Mouse (Mus musculus) small intestine, adult 2 months (tissue): ENCODE results near the gene Lpcat1. TPM values are rescaled to one million over a fixed set of nuclear protein-coding genes. Genes with fewer than 3 reads are reported as not detected.
A peak's percentile ranks its signal among the peaks of the same experiment; 100 is the strongest.

Experiments used
- H3K27ac ChIP-seq: fragments of 200-500 bp; 2 replicates; pipeline ENCODE4 v1.5.1; 2012; ENCODE audit warnings: low read depth, low read length, control low read depth, inconsistent platforms; ENCODE audit not compliant: insufficient read depth
- H3K27me3 ChIP-seq: fragments of 200-500 bp; 2 replicates; pipeline ENCODE4 v1.6.1; 2012; ENCODE audit warnings: mild to moderate bottlenecking, moderate library complexity, low read length, inconsistent platforms; ENCODE audit not compliant: control insufficient read depth, insufficient read depth
- H3K36me3 ChIP-seq: fragments of 200-500 bp; 2 replicates; pipeline ENCODE4 v1.6.1; 2012; ENCODE audit warnings: mild to moderate bottlenecking, low read length, control low read depth, inconsistent platforms; ENCODE audit not compliant: control insufficient read depth, insufficient read depth
- H3K4me1 ChIP-seq: fragments of 200-500 bp; 2 replicates; pipeline ENCODE4 v1.6.1; 2012; ENCODE audit warnings: low read length, inconsistent platforms, mixed read lengths; ENCODE audit not compliant: control insufficient read depth, insufficient read depth, insufficient read length
- H3K4me3 ChIP-seq: fragments of 200-500 bp; 2 replicates; pipeline ENCODE4 v1.5.1; 2012; ENCODE audit warnings: low read depth, mild to moderate bottlenecking, control low read depth, inconsistent platforms, low read length, moderate library complexity
- CTCF ChIP-seq: fragments of 200-500 bp; IDR thresholded peaks from 2 replicates; pipeline ENCODE4 v1.5.1; 2012; ENCODE audit warnings: low read depth, mild to moderate bottlenecking, control low read depth, inconsistent platforms, low read length, moderate library complexity, mixed read lengths; ENCODE audit not compliant: insufficient replicate concordance, insufficient read length; ENCODE audit errors: extremely low read depth
- POLR2A ChIP-seq: fragments of 200-500 bp; IDR thresholded peaks from 2 replicates; pipeline ENCODE4 v1.6.1; 2012; ENCODE audit warnings: low read depth, mild to moderate bottlenecking, control low read depth, inconsistent platforms, low read length, moderate library complexity
- WGBS: fragments of 180-500 bp; shearing (Covaris S2); methylation state at CpG from one replicate; pipeline ENCODE4 v1.1.7; 2018; 5-methylcytosine and 5-hydroxymethylcytosine counted together
- polyA plus RNA-seq: library from polyadenylated mRNA; depleted of rRNA; stranded (reverse); fragments of >200 nt; gene quantifications from 2 replicates; pipeline ENCODE4 v1.2.3, GENCODE M21; 2012; rRNA removed

Gene Lpcat1
- polyA plus RNA-seq, 1 experiment = 6.8 TPM

GRCm38 (mm10) chr13:73536403-73536821 lies 69.4 kb downstream of the Lpcat1 start, which contains the start of gene Slc6a3:
Slc6a3 (plus strand) TSS chr13:73536747.
- H3K4me3 ChIP-seq = peak within 1 kb of the TSS; percentile 49
- no peak within 1 kb of the TSS for H3K27ac ChIP-seq
- TF ChIP-seq CTCF (no peak), POLR2A (no peak)
- H3K27me3 ChIP-seq = peaks cover 21% of the 10 kb centered on the region; the same call in 1 of the 2 replicates
- H3K4me1 ChIP-seq = peaks cover 6% of the 10 kb centered on the region; the same call in 1 of the 2 replicates
- under 1% methylated on average over 26 of the region's 26 CpGs for WGBS
- H3K36me3 ChIP-seq = no peaks in the 10 kb centered on the region

DNA sequence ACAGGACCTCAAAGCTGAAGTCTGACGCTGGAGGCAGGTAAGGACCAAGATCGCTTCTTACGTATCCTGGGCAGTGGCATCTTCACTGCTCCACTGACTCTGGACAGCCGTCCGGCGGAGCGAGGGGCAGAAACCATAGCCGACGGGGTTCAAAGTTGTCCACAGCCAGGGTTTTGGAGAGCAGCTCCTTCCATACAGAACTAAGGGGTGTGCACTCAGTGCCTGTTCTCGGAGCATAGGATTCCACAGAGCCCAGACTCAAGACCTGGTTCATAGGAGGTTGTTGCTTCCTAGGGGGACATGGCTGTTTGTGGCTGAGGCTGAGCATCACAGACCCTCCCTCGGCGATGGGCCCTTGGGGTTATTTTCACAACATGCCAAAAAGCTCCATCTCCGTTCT lies 69.8 kb downstream of the Lpcat1 start:
- peak overlapping the region; percentile 49 for H3K4me3 ChIP-seq
- H3K27me3 ChIP-seq = peaks cover 21% of the 10 kb centered on the region; the same call in 1 of the 2 replicates
- no peak overlapping the region for H3K27ac ChIP-seq
- no peaks in the 10 kb centered on the region for H3K36me3 ChIP-seq
- peaks cover 6% of the 10 kb centered on the region; the same call in 1 of the 2 replicates for H3K4me1 ChIP-seq
- no peak for TF ChIP-seq POLR2A
- no peak for TF ChIP-seq CTCF
- WGBS = 13% methylated on average over 13 of the region's 13 CpGs

- no peaks in the 10 kb centered on the region for H3K4me1 ChIP-seq
- WGBS = 83% methylated on average over 5 of the region's 5 CpGs
- TF ChIP-seq POLR2A = no peak
- TF ChIP-seq CTCF = no peak
- H3K36me3 ChIP-seq = no peaks in the 10 kb centered on the region
- H3K4me3 ChIP-seq = no peak overlapping the region
- H3K27ac ChIP-seq = no peak overlapping the region
- no peaks in the 10 kb centered on the region for H3K27me3 ChIP-seq
Measured at GRCm38 (mm10) chr13:73564201-73564600, 97.2 kb downstream of the Lpcat1 start.

Other genes with a start within 250 kb of the Lpcat1 start
- gene Irx4, start 206.7 kb upstream of the Lpcat1 start, polyA plus RNA-seq = 0.34 TPM in 1 of 2 replicates, not detected in the other
- 80.4 and 89.9 TPM in 2 replicates for gene Mrpl36, start 138.7 kb upstream of the Lpcat1 start, polyA plus RNA-seq
- 34.5 and 57.4 TPM in 2 replicates for gene Ndufs6, start 138.7 kb upstream of the Lpcat1 start, polyA plus RNA-seq
- gene Slc6a3, start 69.5 kb downstream of the Lpcat1 start, polyA plus RNA-seq = 0.09 and 0.17 TPM in 2 replicates
- 107 and 134 TPM in 2 replicates for gene Clptm1l, start 136.8 kb downstream of the Lpcat1 start, polyA plus RNA-seq
- gene Tert, start 159.7 kb downstream of the Lpcat1 start, polyA plus RNA-seq = 1.0 and 3.5 TPM in 2 replicates
- 0.19 and 0.81 TPM in 2 replicates for gene Slc6a18, start 210.8 kb downstream of the Lpcat1 start, polyA plus RNA-seq
- gene Slc6a19, start 237.7 kb downstream of the Lpcat1 start, polyA plus RNA-seq = 246 and 934 TPM in 2 replicates